Mouse (Mus musculus) left cerebral cortex, postnatal 10 days (tissue): ENCODE results near the gene Pimreg. TPM values are rescaled to one million over a fixed set of nuclear protein-coding genes. Genes with fewer than 3 reads are reported as not detected.

ENCODE experiments used
- DNase-seq, 2 experiments: peaks; one replicate each; pipeline ENCODE4 v3.0.0; 2021 to 2022; ENCODE audit warnings: low spot score in 2 of 2, mixed read lengths in 1 of 2; ENCODE audit errors: extremely low spot score in 1 of 2
- intact Hi-C: fragments of 180-260 bp; cut with DNase I; formaldehyde crosslinking; loops from one replicate; pipeline ENCODE4 v1.15.1; 2025
- total RNA-seq, 2 experiments: library from RNA; stranded (reverse); gene quantifications; 2 replicates each; pipeline ENCODE4 v1.2.3; 2021

Gene Pimreg
- total RNA-seq, 2 experiments from 2014 or later = 2.8 to 3.7 TPM

DNA sequence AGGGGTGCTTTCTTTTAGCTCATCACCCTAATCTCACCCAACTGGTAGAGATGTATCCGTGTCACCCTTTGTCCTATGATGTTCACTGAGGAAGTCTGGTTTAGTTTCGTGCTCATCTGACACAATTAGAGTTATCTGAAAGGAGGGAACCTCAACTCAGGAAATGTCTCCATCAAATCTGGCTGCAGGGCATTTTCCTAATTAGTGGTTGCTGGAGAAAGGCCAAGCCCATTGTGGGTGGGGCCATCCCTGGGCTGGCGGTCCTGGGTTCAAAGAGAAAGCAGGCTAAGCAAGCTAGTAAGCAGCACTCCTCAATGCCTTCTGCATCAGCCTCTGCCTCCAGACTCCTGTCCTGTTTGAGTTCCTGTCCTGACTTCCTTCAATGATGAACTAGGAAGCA is 10.4 kb downstream of the Pimreg start:
- intact Hi-C loops = loop anchor here (5.0 kb wide), 2 partner anchors 85 to 155 kb away; partner anchors contain the start of genes 4933427D14Rik, Gm43951, Pitpnm3 and Txndc17

DNA sequence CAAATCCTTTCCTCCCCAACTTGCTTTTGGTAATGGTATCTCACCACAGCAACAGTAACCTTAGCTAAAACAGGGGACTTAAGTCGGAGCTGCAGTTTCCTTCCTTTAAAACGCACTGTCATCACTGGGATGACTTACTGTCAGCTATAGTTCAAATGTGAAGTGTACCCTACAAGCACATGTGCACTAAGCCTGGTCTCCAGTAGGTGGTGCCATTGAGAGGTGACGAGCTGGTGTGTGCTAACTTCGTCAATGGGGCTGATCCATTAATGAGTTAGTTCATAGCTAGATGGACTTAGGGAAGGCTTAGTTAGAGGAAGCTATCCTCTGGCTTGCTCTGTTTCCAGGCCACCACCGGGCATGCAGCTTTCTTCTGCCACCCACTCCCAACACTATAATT is 10.8 kb downstream of the Pimreg start:
- peak; percentile 62 to 78 for DNase-seq
- intact Hi-C loops = loop anchor here (5.0 kb wide), 2 partner anchors 85 to 155 kb away; partner anchors contain the start of genes 4933427D14Rik, Gm43951, Pitpnm3 and Txndc17

More for the DNA sequence above, 10.4 kb downstream of the Pimreg start:
- no peak for DNase-seq

DNA sequence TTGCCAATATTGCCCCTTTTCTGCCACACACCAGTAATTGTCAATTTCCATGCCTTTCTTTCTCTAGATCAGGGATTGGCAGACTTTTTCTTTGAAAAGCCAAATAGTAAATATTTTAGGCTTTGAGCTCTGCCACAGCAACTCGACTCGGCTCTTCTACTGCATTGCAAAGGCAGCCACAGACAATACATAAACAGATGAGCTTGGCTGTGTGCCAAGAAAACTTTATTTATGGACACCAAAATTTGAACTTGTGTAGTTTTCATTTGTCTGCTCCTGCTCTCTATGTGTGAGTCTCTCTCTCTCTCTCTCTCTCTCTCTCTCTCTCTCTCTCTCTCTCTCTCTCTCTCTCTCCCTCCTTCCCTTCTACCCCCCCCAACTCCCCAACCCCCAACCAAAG is 13.3 kb downstream of the Pimreg start:
- intact Hi-C loops = no loop called here
- DNase-seq = no peak

DNA sequence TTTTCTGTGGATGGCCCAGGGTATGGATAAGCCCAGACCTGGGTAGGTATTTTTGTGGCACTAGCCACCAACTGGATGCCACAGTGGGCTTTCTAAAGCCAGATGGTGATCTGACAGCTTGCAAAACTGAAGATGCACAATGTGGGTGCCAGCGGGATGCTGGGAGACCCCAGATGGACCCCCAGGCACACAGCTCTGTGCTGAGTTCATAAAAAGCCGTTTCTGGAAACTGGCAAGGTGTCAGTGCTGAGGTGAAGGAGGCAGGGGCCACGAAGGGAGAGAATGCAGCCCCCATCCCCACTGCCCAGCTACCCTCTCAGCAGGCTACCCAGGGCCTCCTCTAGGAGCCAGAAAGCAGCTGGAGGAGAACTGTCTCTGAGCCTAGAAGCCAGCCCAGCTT is 15.3 kb downstream of the Pimreg start:
- DNase-seq = no peak
- intact Hi-C loops = no loop called here

DNA sequence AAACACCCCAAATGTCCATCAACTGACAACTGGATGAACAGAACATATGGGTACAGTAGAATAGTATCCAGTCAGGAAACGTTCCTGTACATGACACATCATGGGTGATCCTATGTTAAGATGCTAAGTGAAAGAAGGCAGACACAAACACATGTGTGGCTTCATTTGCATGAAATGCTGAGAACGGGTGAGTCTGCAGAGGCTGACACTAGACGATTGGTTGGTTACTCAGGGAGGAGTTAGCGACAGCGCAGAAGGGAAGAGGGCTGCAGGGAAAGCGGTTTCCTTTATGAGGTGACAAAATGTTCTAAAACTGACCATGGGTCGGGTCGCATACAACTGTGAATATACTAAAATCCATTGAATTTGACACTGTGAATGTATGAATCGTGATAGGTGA is 18.6 kb downstream of the Pimreg start:
- DNase-seq = no peak
- intact Hi-C loops = no loop called here

DNA sequence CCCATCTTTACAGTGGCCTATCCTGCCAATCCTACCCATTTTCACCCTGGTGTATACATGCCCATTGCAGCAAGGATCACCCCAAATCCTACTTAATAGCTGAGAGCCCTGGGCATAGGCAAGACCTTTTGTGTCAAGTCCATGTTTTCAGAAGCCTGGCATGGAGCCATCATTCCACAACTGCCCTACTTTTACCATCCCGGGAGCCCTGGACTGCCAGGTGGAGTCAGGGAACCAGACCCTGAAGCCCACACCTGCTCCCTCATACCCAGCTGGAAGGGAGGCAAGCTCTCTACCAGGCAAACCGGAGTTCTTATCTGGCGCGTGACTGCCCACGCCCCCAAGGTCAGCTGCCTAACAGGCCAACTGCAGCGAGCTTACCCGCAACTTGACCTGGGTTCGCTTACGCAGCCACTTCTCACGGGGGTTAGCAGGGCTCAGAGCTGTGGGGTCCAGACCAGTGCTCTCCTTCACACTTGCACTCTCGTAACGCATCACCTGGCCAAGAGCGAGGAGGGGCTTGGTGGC is 19.3 kb downstream of the Pimreg start:
- no peak for DNase-seq
- intact Hi-C loops = no loop called here

DNA sequence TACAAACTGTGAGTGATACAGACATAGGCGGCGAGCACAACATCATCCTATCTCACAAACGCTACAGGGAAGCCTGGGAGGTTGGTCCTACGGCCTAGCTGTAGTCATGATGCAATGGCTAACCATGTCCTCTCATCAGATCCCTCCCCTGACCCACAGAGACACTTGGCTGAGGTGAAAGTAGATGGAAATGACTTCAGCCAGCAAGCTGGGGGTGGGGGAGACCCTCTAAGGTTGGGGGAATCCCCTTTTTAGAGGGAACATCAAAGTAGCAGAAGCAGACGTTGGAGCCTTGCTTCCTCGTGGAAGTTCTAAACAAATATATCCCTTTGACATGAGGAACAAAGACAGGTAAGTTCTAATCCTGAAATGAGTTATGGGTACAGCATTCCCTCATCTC is 22.6 kb downstream of the Pimreg start:
- no peak for DNase-seq
- intact Hi-C loops = no loop called here

DNA sequence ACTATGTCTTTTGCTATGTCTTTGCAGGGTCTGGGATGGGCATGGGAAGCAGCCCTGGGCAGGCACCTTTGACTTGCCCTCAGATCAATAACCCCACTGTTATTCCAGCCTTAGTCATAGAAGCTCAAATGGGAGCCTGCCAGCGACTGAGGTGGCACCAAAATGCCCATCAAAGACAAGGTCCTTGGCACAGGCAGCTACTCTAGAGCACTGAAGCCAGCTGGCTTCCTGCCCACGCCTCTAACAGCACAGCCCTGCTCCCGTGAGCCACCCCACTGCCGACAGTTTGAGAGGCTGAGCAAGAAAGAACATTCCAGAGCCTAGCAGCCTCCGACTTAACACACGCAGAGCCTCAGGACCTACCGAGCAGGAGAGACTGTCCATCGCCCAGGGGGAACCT is 23.3 kb downstream of the Pimreg start:
- intact Hi-C loops = no loop called here
- peak in 1 of 2 experiments; percentile 27 for DNase-seq

DNA sequence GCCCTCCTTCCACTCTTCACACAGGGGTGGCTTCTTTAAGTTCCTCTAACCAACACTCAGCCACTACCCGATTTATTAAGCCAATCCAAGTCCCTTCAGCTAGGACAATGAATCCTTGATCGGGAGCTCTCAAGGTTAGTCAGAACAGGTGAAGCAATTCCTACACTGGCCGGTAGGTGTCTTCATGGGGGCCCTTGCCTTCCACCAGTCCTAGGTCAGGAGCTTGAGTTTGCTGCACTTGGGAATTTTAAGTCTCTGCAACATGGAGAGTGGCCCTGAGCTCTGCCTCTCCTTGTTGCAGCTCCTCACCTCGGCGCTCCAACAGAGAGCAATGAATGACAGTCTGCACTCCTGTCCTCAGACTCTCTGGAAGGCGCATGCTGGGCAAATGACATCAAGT is 24.5 kb downstream of the Pimreg start:
- no peak for DNase-seq
- intact Hi-C loops = no loop called here

DNA sequence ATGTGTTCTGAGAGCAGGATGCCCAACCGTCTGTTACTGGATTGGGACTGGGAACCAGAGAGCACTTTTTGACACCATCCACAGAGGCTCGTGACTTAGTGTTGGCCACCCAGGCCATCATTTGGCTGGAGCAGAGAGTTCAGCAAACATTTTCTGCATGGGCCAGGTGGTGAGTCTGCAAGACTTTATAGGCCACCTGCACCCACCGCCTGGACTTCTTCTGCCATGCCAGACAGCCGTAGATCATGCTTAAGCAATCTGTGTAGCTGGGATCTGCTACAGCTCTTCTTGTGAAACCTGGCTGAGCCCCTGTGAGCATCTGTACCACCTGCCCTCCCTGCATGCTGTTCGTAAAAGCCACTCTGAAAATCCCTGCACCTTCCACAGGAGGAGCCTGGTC is 25.5 kb downstream of the Pimreg start:
- DNase-seq = no peak
- intact Hi-C loops = no loop called here

DNA sequence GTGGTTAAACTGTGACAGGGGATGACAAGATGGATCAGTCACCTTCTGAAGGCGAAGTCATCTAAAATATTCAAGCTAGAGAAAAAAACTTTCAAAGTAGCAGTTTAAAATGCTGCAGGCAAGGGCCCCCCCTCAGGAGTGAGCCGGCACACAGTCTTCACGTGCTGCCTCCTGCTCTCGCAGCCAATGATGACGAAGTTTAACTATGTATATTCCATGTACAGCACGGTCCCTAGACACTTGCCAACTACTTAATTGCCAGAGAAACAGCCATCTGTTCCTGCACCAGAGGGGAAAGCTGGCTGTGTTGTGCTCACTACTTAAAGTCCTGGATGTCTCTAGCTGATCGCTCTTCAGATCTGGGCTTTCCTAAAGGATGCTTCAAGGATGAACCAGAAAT is 26.2 kb downstream of the Pimreg start:
- DNase-seq = peak in 1 of 2 experiments; percentile 57
- intact Hi-C loops = no loop called here

DNA sequence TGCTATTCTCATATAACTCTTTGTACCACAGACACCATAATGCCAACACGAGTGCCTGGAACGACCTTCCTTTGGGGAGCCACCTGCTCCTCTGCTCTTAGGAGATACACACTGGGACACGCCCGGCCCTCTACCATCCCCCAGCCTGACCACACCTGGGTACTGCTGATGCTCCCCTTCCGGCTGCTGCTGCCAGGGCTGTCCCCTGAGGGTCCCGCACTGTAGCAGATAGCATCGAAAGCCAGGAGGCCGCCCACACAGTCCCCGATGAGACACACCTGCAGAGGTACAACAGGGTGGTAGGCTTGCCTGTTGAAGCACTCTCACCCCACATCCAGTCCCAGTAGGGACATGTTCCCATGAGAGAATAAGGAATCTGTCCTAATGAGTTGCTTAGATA is 28.9 kb downstream of the Pimreg start:
- intact Hi-C loops = no loop called here
- DNase-seq = no peak

DNA sequence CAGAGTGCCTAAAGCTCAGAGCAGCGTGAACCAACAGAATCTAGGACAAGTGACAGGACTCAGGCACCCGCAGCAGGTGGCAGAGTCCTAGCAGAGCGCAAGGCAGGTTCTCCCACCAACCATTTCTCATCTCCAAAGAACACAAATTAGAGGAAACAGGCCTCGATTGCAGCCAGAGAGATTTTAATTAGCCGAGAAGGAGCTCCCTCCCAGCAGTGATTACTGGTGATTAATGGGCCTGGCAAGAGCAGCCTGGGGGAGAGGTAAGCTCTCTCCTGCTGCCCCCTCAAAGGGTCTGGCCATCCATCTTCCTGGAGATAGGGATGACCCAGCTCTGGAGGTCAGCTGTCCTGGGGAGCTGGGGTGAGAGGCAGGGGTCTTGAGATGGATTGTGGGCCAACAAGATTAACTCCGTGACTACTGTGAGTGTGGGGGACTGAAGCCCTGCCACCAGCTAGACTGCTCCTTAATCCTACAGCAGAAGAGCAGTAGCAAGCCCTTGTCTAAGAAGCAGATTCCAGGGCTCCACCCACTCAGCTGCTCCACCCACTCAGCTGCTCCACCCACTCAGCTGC is 30.6 kb downstream of the Pimreg start:
- DNase-seq = no peak

DNA sequence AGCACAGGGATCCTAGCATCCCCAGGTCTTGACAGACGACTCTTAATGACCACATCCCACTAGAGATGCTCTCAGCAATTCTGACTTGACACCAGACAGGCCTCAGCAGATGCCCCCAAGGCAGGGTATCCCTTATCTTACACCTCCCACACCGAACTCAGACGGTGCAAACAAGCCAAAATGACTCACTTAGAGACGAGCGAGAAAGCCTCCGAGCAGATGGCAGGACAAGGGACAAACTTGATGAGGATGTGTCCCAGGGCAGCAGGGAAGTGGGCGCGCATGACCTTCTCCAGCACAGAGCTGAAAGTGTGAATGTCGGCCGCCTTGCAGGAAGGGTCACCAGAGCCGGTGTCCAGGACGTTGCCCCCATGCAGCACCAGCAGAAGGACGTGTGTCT is 32.4 kb downstream of the Pimreg start:
- DNase-seq = no peak
- intact Hi-C loops = no loop called here

More for the DNA sequence above, 30.6 kb downstream of the Pimreg start:
- intact Hi-C loops = no loop called here

DNA sequence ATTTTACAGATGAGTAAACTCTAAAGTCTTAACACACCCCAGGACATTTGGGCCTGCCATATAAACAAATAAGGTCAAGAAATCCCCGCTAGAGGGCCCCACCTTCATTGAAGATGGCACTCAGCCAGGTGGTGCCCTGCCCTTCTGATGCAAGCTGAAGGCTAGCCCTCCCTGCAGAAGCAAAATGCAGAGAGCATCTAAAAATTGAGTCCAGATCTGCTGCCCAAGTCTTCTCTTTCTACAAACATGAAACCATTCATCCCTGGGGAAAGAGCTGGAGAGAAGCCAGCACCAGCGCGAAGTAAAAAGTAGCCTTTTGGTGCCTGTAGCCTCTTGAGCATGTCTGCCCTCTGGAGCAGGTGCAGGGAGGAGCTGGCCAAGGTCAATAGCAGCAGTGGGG is 36.2 kb downstream of the Pimreg start:
- intact Hi-C loops = no loop called here
- no peak for DNase-seq

DNA sequence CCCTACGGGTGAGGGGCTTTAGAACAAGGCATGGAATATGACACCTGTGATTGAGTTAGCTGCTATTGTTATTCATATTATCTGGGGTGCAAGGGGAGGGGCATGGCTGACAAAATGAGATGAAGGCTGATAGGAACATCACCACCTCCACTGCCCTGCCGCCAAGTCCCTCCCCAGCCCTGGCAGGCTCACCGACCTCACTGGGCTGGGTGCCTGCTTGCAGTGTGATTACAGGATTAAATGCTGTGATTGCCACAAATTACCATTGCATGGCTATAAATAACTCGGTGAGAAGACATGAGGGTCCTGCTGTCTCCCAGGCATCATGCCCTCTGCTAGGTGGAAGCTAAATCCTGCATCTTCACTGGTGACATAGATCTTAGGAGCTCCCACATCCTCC is 36.8 kb downstream of the Pimreg start:
- intact Hi-C loops = no loop called here
- no peak for DNase-seq

DNA sequence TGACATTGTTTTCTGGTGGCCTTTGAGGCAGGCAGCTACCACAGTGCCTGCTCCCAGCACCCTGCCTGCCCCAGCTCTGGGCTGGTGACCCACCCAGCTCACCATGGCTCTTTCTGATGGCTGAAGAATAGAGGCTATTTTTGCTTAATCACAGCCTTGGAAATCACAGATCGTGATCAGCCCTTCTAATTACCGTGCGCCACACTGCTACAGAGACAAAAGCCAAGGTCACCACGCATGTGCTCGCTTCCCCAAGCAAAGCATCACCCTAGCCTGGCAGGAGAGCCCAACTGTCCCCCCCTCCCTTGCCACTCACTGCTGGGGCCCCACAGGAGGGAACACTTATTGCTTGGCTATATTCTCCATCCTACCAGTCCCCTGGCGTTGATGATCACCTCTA is 38.6 kb downstream of the Pimreg start:
- DNase-seq = no peak
- intact Hi-C loops = no loop called here

DNA sequence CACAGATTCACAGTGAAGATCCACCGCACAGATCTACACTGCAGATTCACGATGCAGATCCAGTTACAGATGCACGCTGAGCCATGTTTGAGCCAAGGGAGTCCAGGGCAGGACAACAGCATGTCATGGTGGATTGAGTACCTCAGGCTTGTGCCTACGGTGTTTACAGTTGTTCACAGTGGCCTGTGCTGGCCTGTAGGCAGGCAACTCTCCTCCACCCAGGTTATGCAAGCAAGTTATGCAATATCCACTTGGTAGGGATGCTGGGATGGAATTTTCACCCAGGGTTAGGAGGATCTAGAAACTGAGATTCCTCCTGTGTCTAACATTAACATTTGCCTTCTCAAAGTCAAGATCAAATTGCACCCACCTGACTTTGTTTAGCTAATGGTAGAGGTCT is 40.8 kb downstream of the Pimreg start:
- intact Hi-C loops = no loop called here
- no peak for DNase-seq

DNA sequence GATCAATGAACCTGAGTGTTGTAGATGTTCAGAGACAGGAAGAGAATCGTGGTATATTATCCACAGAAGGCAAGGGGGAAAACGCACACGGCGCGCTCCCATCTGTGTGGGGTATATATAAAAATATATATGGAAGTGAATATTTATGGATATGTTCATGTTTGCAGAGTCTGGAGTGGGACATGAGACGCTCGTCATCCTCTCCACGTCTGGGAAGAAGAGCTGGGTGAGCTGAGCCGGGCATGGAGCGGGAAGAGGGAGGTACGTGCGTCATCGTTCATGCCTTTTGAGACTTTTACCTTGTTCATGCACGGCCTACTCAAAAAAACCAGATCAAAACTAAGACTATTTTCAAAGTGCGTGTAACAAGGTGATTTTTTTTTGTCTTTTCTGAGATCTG is 42.5 kb downstream of the Pimreg start:
- DNase-seq = no peak
- intact Hi-C loops = no loop called here

DNA sequence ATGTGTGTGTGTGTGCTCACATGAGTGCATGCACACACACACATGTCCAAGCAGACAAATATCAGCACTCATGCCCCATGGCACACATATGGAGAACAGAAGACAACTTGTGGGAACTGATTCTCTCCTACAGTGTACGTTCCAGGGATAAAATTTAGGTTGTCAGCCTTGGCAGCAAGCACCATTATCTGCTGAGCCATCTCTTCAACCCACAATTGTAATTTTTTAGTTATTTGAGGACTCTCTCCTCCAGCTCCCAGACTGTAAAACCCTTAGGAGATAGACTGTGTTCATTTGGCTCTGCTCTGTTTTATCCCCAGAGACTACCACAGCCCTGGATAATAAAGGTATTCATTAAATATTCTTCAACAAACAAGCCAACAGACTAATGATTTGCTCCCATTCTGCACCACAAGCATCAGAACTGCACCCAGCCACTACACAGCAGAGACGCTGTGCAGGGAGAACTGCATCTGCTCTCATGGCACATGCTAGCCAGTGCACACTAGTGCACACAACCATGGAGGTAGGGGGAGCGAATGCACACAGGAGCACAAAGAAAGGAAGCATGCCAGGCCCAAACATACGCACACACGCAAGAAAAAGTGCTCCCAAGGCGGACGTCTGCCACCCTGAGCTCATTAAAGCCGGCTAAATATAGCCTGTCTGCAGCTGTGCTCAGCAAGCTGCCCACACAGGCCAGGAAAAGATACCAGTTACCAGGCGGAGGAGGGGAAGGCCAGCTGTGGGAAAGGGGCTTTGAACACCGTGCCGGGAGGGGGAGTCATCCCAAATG is 44.6 kb downstream of the Pimreg start:
- peak; percentile 65 to 67 for DNase-seq
- intact Hi-C loops = no loop called here
